Mouse (Mus musculus) embryonic facial prominence, embryonic 11.5 days (tissue): ENCODE data around the gene Zscan21. TPM values are rescaled to one million over a fixed set of nuclear protein-coding genes. Genes with fewer than 3 reads are reported as not detected.

Source experiments
- ATAC-seq: fragments of 200-750 bp; cut with Nextera tagmentation; replicated peaks from 2 replicates; pipeline ENCODE4 v1.8.0; 2017; ENCODE audit warnings: low read depth; ENCODE audit not compliant: insufficient number of reproducible peaks, low FRiP score, low TSS enrichment
- DNase-seq: peaks from one replicate; pipeline ENCODE4 v3.0.0-alpha.2; 2015; ENCODE audit warnings: low spot score
- H3K27ac ChIP-seq: fragments of 300-500 bp; sonication (generic); replicated peaks from 2 replicates; pipeline ENCODE4 v1.5.1; 2014; ENCODE audit warnings: mild to moderate bottlenecking, low read depth, low read length, control low read depth
- H3K27me3 ChIP-seq: fragments of 300-500 bp; sonication (generic); 2 replicates; pipeline ENCODE4 v1.6.1; 2014; ENCODE audit warnings: mild to moderate bottlenecking, low read length, moderate library complexity, mixed read lengths; ENCODE audit not compliant: control insufficient read depth, insufficient read depth
- H3K36me3 ChIP-seq: fragments of 300-500 bp; sonication (generic); replicated peaks from 2 replicates; pipeline ENCODE4 v1.6.1; 2014; ENCODE audit warnings: low read depth, mild to moderate bottlenecking, low read length, moderate library complexity, mixed read lengths; ENCODE audit not compliant: control insufficient read depth, insufficient read depth
- H3K4me1 ChIP-seq: fragments of 300-500 bp; sonication (generic); 2 replicates; pipeline ENCODE4 v1.6.1; 2014; ENCODE audit warnings: low read length, mixed read lengths; ENCODE audit not compliant: control insufficient read depth, insufficient read depth
- H3K4me2 ChIP-seq: fragments of 300-500 bp; sonication (generic); 2 replicates; pipeline ENCODE4 v1.6.1; 2014; ENCODE audit warnings: low read depth, mild to moderate bottlenecking, control low read depth, low read length, moderate library complexity
- H3K4me3 ChIP-seq: fragments of 300-500 bp; sonication (generic); 2 replicates; pipeline ENCODE4 v1.5.1; 2014; ENCODE audit warnings: low read depth, low read length, control low read depth
- H3K9ac ChIP-seq: fragments of 300-500 bp; sonication (generic); replicated peaks from 2 replicates; pipeline ENCODE4 v1.6.1; 2014; ENCODE audit warnings: mild to moderate bottlenecking, control low read depth, low read length
- H3K9me3 ChIP-seq: fragments of 300-500 bp; sonication (generic); replicated peaks from 2 replicates; pipeline ENCODE4 v1.6.1; 2016; ENCODE audit warnings: mild to moderate bottlenecking, low read length, inconsistent platforms, mixed read lengths; ENCODE audit not compliant: control insufficient read depth
- WGBS: fragments of 180-500 bp; shearing (Covaris S2); extraction: QIAGEN DNeasy Blood & Tissue Kit; methylation state at CpG from one replicate; pipeline ENCODE4 v1.1.7; 2014; 5-methylcytosine and 5-hydroxymethylcytosine counted together
- microRNA counts: library from miRNA; unstranded; fragments of <30 nt; microRNA quantifications from one replicate; lab custom pipeline; 2016
- microRNA-seq: library from miRNA; unstranded; fragments of <30 nt; microRNA quantifications from one replicate; pipeline ENCODE4, GENCODE M21; 2016; ENCODE audit warnings: borderline number of aligned reads
- polyA plus RNA-seq: library from polyadenylated mRNA; unstranded; fragments of >200 nt; fragmentation: Nextera tagmentation; extraction: Ambion mirVana; gene quantifications from 2 replicates; pipeline ENCODE4 v1.2.1, GENCODE M21; 2014

The Zscan21 gene
- polyA plus RNA-seq, 1 experiment from 2014 or later: 97.3 TPM

GRCm38 (mm10) chr5:138163046-138163445 is 46.3 kb downstream of the Zscan21 start:
- Histone ChIP-seq H3K9ac (no peak overlapping the region), H3K27ac (no peak overlapping the region), H3K27me3 (no peaks in the 10 kb centered on the region), H3K4me2 (no peak overlapping the region), H3K36me3 (peaks cover 23% of the 10 kb centered on the region), H3K9me3 (no peaks in the 10 kb centered on the region), H3K4me3 (no peak overlapping the region), H3K4me1 (no peaks in the 10 kb centered on the region)
- no peak for DNase-seq
- no peak for ATAC-seq
- WGBS: 75% methylated on average over 6 of the region's 6 CpGs

- Histone ChIP-seq H3K36me3 (peaks cover 27% of the 10 kb centered on the region), H3K27ac (no peak overlapping the region), H3K9me3 (no peaks in the 10 kb centered on the region), H3K27me3 (no peaks in the 10 kb centered on the region), H3K4me1 (no peaks in the 10 kb centered on the region), H3K4me3 (no peak overlapping the region), H3K9ac (no peak overlapping the region), H3K4me2 (no peak overlapping the region)
- WGBS: 69% methylated on average over 10 of the region's 10 CpGs
- ATAC-seq (no peak), DNase-seq (no peak)
Measured at GRCm38 (mm10) chr5:138163610-138164009, 46.9 kb downstream of the Zscan21 start.

- no peaks in the 10 kb centered on the region for H3K9me3 ChIP-seq
- DNase-seq (no peak), ATAC-seq (no peak)
- H3K27me3 ChIP-seq: no peaks in the 10 kb centered on the region
- peaks cover 27% of the 10 kb centered on the region for H3K36me3 ChIP-seq
- WGBS: 67% methylated on average over 8 of the region's 8 CpGs
- no peaks in the 10 kb centered on the region for H3K4me1 ChIP-seq
- no peak overlapping the region for H3K4me2 ChIP-seq
- H3K27ac ChIP-seq: no peak overlapping the region
- no peak overlapping the region for H3K4me3 ChIP-seq
- H3K9ac ChIP-seq: no peak overlapping the region
Measured at GRCm38 (mm10) chr5:138165594-138165993, 48.9 kb downstream of the Zscan21 start.

DNA sequence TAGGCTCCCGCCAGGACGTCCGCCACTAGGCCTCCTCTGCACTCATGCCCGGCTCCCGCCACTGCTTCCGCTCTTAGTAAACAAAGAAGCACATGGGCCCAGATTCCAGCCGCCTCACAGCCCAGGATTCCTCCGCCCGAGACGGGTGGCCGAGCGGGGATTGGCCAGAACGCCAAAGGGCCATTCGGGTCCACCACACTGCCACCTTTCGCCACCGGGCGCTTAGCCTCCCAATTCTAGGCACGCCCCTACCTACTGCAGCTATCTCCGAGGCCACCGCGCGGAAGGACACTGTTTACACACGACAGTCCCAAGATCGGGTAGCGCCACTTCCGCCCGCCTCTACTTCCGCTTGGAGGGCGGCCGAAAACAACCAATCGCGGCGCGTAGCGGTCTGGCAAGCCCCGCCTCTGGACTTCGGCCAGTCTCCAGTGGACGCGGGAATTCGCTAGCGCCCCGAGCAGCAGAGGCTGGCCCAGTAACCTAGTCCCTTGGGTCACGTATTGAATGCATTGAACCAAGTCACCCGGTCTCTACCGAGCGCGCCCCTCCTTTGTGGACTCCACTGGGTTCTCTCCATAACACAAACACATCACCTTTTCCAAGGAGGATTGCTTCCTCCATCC is 54.3 kb downstream of the Zscan21 start:
- peaks cover 15% of the 10 kb centered on the region for H3K36me3 ChIP-seq
- H3K4me3 ChIP-seq: peak overlapping the region; percentile 71
- DNase-seq: peak; percentile 97
- H3K9me3 ChIP-seq: no peaks in the 10 kb centered on the region
- WGBS: under 1% methylated on average over 47 of the region's 47 CpGs
- ATAC-seq: peak; percentile 86
- no peaks in the 10 kb centered on the region for H3K4me1 ChIP-seq
- peak overlapping the region; percentile 65 for H3K4me2 ChIP-seq
- no peaks in the 10 kb centered on the region for H3K27me3 ChIP-seq
- peak overlapping the region; percentile 84 for H3K9ac ChIP-seq
- H3K27ac ChIP-seq: peak overlapping the region; percentile 94

DNA sequence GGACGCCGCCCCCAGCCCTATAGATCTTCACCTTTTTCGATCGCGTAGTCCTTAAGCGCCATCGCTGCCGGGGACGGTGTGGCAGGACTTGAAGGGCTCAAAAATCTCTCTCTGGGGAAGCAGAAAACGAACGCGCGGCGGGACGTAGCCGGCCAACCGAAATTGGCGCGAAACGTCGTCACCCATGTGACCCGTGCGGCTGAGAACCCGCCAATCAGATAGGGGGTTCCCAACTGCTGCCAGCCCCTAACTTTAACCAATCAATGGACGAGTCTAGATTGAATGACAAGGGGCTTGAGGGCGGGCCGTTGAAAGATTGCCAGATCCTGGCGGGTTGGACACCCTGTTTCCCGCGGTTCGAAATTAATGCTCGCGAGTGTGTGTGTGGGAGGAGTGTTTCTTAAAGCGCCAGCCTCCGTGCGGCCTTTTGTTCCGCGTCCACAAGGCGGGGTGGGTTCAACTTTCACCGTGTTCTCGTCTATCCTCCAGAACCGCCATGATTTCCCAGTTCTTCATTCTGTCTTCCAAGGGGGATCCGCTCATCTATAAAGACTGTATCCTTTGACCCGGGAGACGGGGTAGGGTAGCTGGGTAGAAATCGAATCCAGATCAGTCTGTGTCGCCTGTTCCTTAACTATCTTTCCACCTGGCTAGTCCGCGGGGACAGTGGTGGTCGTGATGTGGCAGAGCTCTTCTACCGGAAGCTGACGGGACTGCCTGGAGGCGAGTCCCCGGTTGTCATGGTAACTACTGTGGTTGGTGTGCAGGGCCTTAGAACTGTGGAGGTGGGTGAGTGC is 55.2 kb downstream of the Zscan21 start, which contains the start of the genes Ap4m1 and Mcm7:
Gene Ap4m1, plus strand, starts transcription at position 308 of the 797 bp plus-strand sequence.
Gene Mcm7, minus strand, starts transcription at position 728 of the 797 bp plus-strand sequence.
- peak within 1 kb of the TSS; percentile 84 for H3K9ac ChIP-seq
- DNase-seq: peak; percentile 97
- H3K36me3 ChIP-seq: peaks cover 16% of the 10 kb centered on the region
- no peaks in the 10 kb centered on the region for H3K4me1 ChIP-seq
- WGBS: under 1% methylated on average over 54 of the region's 54 CpGs
- H3K27ac ChIP-seq: peak within 1 kb of the TSS; percentile 94
- H3K4me2 ChIP-seq: peak within 1 kb of the TSS; percentile 65
- H3K4me3 ChIP-seq: peak within 1 kb of the TSS; percentile 71
- H3K9me3 ChIP-seq: no peaks in the 10 kb centered on the region
- peak; percentile 91 for ATAC-seq
- no peaks in the 10 kb centered on the region for H3K27me3 ChIP-seq

- H3K4me2 ChIP-seq: no peak overlapping the region
- no peak overlapping the region for H3K4me3 ChIP-seq
- WGBS: 82% methylated on average over 3 of the region's 3 CpGs
- no peak overlapping the region for H3K9ac ChIP-seq
- no peaks in the 10 kb centered on the region for H3K9me3 ChIP-seq
- no peaks in the 10 kb centered on the region for H3K4me1 ChIP-seq
- peaks cover 5% of the 10 kb centered on the region for H3K36me3 ChIP-seq
- no peaks in the 10 kb centered on the region for H3K27me3 ChIP-seq
- H3K27ac ChIP-seq: no peak overlapping the region
- DNase-seq (no peak), ATAC-seq (no peak)
Measured at GRCm38 (mm10) chr5:138173217-138173616, 56.5 kb downstream of the Zscan21 start.

MicroRNAs within 50 kb of the gene (microRNA counts, 519-probe panel; counts per million panel counts)
- microRNA mmu-miR-106b (lab: Ali Mortazavi, UCI): 5,199 counts per million, percentile 90 among the panel's probes with 10 or more counts
- 6,255 counts per million, percentile 97 among the panel's probes with 10 or more counts for microRNA mmu-miR-25 (lab: Ali Mortazavi, UCI)
- microRNA mmu-miR-93 (lab: Ali Mortazavi, UCI): 5,155 counts per million, percentile 88 among the panel's probes with 10 or more counts

Small RNAs within 50 kb of the gene (microRNA-seq; reads per million reads assigned to microRNA genes)
- gene Mir106b: 13,349 reads per million, percentile 95 among the genes with 10 or more reads in this experiment
- gene Mir25: 1,044 reads per million, percentile 72 among the genes with 10 or more reads in this experiment
- gene Mir93: 16,929 reads per million, percentile 97 among the genes with 10 or more reads in this experiment

Other genes starting within 250 kb of the Zscan21 start
- not detected in 2 replicates for gene Pilrb2, start 245.1 kb upstream of the Zscan21 start, polyA plus RNA-seq
- gene Cyp3a13, start 195.3 kb upstream of the Zscan21 start, polyA plus RNA-seq: not detected in 2 replicates
- 0.29 TPM in 1 of 2 replicates, not detected in the other for gene Gjc3, start 153.8 kb upstream of the Zscan21 start, polyA plus RNA-seq
- not detected in 2 replicates for gene Azgp1, start 135.4 kb upstream of the Zscan21 start, polyA plus RNA-seq
- gene Smok3a, start 95.6 kb upstream of the Zscan21 start, polyA plus RNA-seq: not detected in 2 replicates
- gene Smok3b, start 95.5 kb upstream of the Zscan21 start, polyA plus RNA-seq: not detected in 2 replicates
- gene Smok3c, start 63.7 kb upstream of the Zscan21 start, polyA plus RNA-seq: not detected in 2 replicates
- 37.6 and 40.1 TPM in 2 replicates for gene Zkscan1, start 31.8 kb upstream of the Zscan21 start, polyA plus RNA-seq
- 16.3 and 16.4 TPM in 2 replicates for gene Zfp113, start 38.8 kb downstream of the Zscan21 start, polyA plus RNA-seq
- gene Cops6, start 44.2 kb downstream of the Zscan21 start, polyA plus RNA-seq: 272 and 292 TPM in 2 replicates
- 15.9 and 19.7 TPM in 2 replicates for gene Ap4m1, start 55.1 kb downstream of the Zscan21 start, polyA plus RNA-seq
- gene Mcm7, start 55.5 kb downstream of the Zscan21 start, polyA plus RNA-seq: 303 and 307 TPM in 2 replicates
- 120 and 125 TPM in 2 replicates for gene Taf6, start 70.5 kb downstream of the Zscan21 start, polyA plus RNA-seq
- 56.4 and 61.6 TPM in 2 replicates for gene Cnpy4, start 70.6 kb downstream of the Zscan21 start, polyA plus RNA-seq
- gene Mblac1, start 77.4 kb downstream of the Zscan21 start, polyA plus RNA-seq: 8.1 and 8.6 TPM in 2 replicates
- gene Nxpe5, start 109.0 kb downstream of the Zscan21 start, polyA plus RNA-seq: not detected in 2 replicates
- 36.8 and 42.9 TPM in 2 replicates for gene Lamtor4, start 138.6 kb downstream of the Zscan21 start, polyA plus RNA-seq
- gene BC037034, start 147.1 kb downstream of the Zscan21 start, polyA plus RNA-seq: 3.9 and 4.6 TPM in 2 replicates
- 4.0 and 5.4 TPM in 2 replicates for gene Gal3st4, start 155.9 kb downstream of the Zscan21 start, polyA plus RNA-seq
- gene Gm43720, start 163.1 kb downstream of the Zscan21 start, polyA plus RNA-seq: 0.03 TPM in 1 of 2 replicates, not detected in the other
- 10.8 and 11.9 TPM in 2 replicates for gene Gpc2, start 163.1 kb downstream of the Zscan21 start, polyA plus RNA-seq
- 4.0 and 5.8 TPM in 2 replicates for gene Stag3, start 163.3 kb downstream of the Zscan21 start, polyA plus RNA-seq
- gene Pvrig, start 225.1 kb downstream of the Zscan21 start, polyA plus RNA-seq: not detected in 2 replicates